Mouse (Mus musculus) hindbrain, embryonic 10.5 days (tissue): ENCODE results near the gene Nudc. TPM values are rescaled to one million over a fixed set of nuclear protein-coding genes. Genes with fewer than 3 reads are reported as not detected.

Source experiments
- DNase-seq: peaks from one replicate; pipeline ENCODE4 v3.0.0-alpha.2; 2017; ENCODE audit warnings: low spot score
- H3K27ac ChIP-seq: fragments of 300-500 bp; sonication (generic); 2 replicates; pipeline ENCODE4 v1.5.1; 2016; ENCODE audit warnings: mild to moderate bottlenecking, moderate library complexity
- H3K27me3 ChIP-seq: fragments of 300-500 bp; sonication (generic); 2 replicates; pipeline ENCODE4 v1.6.1; 2016; ENCODE audit warnings: mild to moderate bottlenecking; ENCODE audit not compliant: poor library complexity, insufficient read depth, severe bottlenecking
- H3K36me3 ChIP-seq: fragments of 300-500 bp; sonication (generic); 2 replicates; pipeline ENCODE4 v1.6.1; 2016; ENCODE audit warnings: mild to moderate bottlenecking, moderate library complexity
- H3K4me1 ChIP-seq: fragments of 300-500 bp; sonication (generic); replicated peaks from 2 replicates; pipeline ENCODE4 v1.6.1; 2016; ENCODE audit warnings: mild to moderate bottlenecking
- H3K4me3 ChIP-seq: fragments of 300-500 bp; sonication (generic); 2 replicates; pipeline ENCODE4 v1.5.1; 2016; ENCODE audit warnings: mild to moderate bottlenecking, moderate library complexity
- H3K9me3 ChIP-seq: fragments of 300-500 bp; sonication (generic); 2 replicates; pipeline ENCODE4 v1.6.1; 2016; ENCODE audit warnings: mild to moderate bottlenecking, moderate library complexity
- WGBS: fragments of 180-500 bp; shearing (Covaris S2); methylation state at CpG from one replicate; pipeline ENCODE4 v1.1.7; 2016; 5-methylcytosine and 5-hydroxymethylcytosine counted together
- polyA plus RNA-seq: library from polyadenylated mRNA; unstranded; fragments of >200 nt; fragmentation: Nextera tagmentation; extraction: Ambion mirVana; gene quantifications from 2 replicates; pipeline ENCODE4 v1.2.1, GENCODE M21; 2016

Gene Nudc
- polyA plus RNA-seq: 438 and 476 TPM in 2 replicates

- Histone ChIP-seq H3K27me3 (no peaks in the 10 kb centered on the region), H3K9me3 (no peaks in the 10 kb centered on the region), H3K27ac (peak within 1 kb of the TSS; percentile 94), H3K4me3 (peak within 1 kb of the TSS; percentile 95), H3K4me1 (peaks cover 23% of the 10 kb centered on the region), H3K36me3 (peaks cover 38% of the 10 kb centered on the region)
- WGBS: under 1% methylated on average over 77 of the region's 77 CpGs
- DNase-seq: peak; percentile 96
Measured at GRCm38 (mm10) chr4:133545272-133546231, at the start of gene Nudc. Gene Nudc, minus strand, starts transcription at chr4:133545996.

GRCm38 (mm10) chr4:133595538-133595937, 49.7 kb upstream of the Nudc start:
- no peak for DNase-seq
- WGBS: 72% methylated on average over 7 of the region's 7 CpGs
- Histone ChIP-seq H3K4me3 (no peak overlapping the region), H3K36me3 (peaks cover 29% of the 10 kb centered on the region), H3K4me1 (peaks cover 24% of the 10 kb centered on the region), H3K9me3 (no peaks in the 10 kb centered on the region), H3K27ac (no peak overlapping the region; the same call in 1 of the 2 replicates), H3K27me3 (peaks cover 37% of the 10 kb centered on the region)

- no peaks in the 10 kb centered on the region for H3K9me3 ChIP-seq
- no peak overlapping the region for H3K27ac ChIP-seq
- 34% methylated on average over 7 of the region's 7 CpGs for WGBS
- H3K27me3 ChIP-seq: peaks cover 8% of the 10 kb centered on the region; the same call in 1 of the 2 replicates
- H3K4me1 ChIP-seq: peaks cover 11% of the 10 kb centered on the region
- H3K4me3 ChIP-seq: no peak overlapping the region
- peaks cover 59% of the 10 kb centered on the region for H3K36me3 ChIP-seq
- peak; percentile 83 for DNase-seq
Measured at GRCm38 (mm10) chr4:133592570-133592969, 46.8 kb upstream of the Nudc start.

- H3K9me3 ChIP-seq: no peaks in the 10 kb centered on the region
- H3K4me1 ChIP-seq: peaks cover 33% of the 10 kb centered on the region
- H3K27me3 ChIP-seq: no peaks in the 10 kb centered on the region
- WGBS: 2% methylated on average over 65 of the region's 65 CpGs
- peak within 1 kb of the TSS; percentile 86 for H3K27ac ChIP-seq
- H3K36me3 ChIP-seq: peaks cover 79% of the 10 kb centered on the region
- DNase-seq: peak; percentile 81
- H3K4me3 ChIP-seq: peak within 1 kb of the TSS; percentile 88
Measured at GRCm38 (mm10) chr4:133584059-133584951, 38.5 kb upstream of the Nudc start, which contains the start of gene Gpn2. Gene Gpn2, plus strand, starts transcription at chr4:133584362.

GRCm38 (mm10) chr4:133583690-133584058, 37.9 kb upstream of the Nudc start:
- Histone ChIP-seq H3K4me1 (peaks cover 33% of the 10 kb centered on the region), H3K36me3 (peaks cover 79% of the 10 kb centered on the region), H3K27me3 (no peaks in the 10 kb centered on the region), H3K9me3 (no peaks in the 10 kb centered on the region), H3K27ac (peak overlapping the region; percentile 86), H3K4me3 (peak overlapping the region; percentile 88)
- 59% methylated on average over 6 of the region's 6 CpGs for WGBS
- no peak for DNase-seq

- DNase-seq: no peak
- whole genome bisulfite sequencing: 74% methylated on average over 12 of the region's 12 CpGs
- no peak overlapping the region for H3K27ac ChIP-seq
- no peaks in the 10 kb centered on the region for H3K27me3 ChIP-seq
- no peaks in the 10 kb centered on the region for H3K9me3 ChIP-seq
- H3K36me3 ChIP-seq: peaks cover 54% of the 10 kb centered on the region
- H3K4me3 ChIP-seq: no peak overlapping the region
- peaks cover 22% of the 10 kb centered on the region for H3K4me1 ChIP-seq
Measured at GRCm38 (mm10) chr4:133577983-133578382, 32.2 kb upstream of the Nudc start.

DNA sequence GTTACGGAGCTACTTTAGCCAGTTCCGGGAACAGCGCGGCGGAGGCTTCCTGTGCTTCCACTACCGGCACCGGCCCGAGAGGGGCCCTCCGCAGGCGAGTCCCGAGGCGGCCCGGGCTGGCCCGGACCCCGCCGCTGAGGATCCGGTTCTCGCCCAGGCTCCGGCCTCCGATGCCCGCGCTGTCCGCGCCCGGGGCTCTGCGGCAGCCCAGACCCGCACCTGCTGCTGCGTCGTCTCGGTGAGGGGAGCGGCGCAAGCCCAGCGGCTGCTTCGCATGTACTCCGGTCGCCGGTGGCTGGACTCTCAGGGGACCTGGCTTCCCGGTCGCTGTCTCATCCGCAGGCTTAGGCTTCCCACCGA, 29.0 kb upstream of the Nudc start:
- no peaks in the 10 kb centered on the region for H3K27me3 ChIP-seq
- H3K27ac ChIP-seq: peak overlapping the region; percentile 93
- H3K4me3 ChIP-seq: peak overlapping the region; percentile 100
- H3K9me3 ChIP-seq: no peaks in the 10 kb centered on the region
- H3K36me3 ChIP-seq: peaks cover 23% of the 10 kb centered on the region
- no peak for DNase-seq
- H3K4me1 ChIP-seq: peaks cover 23% of the 10 kb centered on the region
- WGBS: under 1% methylated on average over 41 of the region's 41 CpGs

DNA sequence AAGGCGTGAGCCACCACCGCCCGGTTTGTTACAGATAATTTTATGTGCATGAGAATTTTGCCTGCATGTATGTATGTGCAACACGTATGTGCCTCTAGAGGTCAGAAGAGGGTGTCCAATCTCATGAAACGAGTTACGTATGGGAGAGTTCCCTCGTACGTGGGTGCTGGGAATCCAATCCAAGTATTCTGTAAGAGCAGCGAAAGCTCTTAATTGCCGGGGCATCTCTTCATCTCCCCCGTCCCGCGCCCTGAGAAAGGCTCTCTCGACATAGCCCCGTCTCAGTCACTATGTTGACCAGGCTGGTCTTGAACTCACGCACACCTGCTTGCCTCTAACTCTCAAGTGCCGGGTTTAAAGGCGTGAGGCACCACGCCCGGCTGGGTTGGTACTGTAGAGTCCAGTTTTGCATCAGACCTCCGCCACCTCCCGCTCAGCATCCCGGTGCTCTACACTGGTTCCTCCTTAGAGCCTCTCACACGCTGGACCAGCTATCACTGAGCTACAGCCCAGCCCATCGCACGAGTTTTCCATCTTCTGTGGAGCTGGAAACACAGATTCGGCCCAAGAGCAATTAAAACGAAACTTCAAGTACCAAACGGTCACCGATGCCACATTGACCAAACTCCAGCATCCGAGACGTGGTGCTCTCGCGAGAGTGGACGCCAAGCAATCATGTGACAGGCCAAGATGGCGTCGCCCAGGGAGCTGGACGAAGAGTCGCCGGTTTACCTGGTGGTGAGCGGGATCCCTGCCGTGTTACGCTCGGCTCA, 28.5 kb upstream of the Nudc start, which contains the start of gene Gpatch3:
Gene Gpatch3, plus strand, starts transcription at position 676 of the 773 bp plus-strand sequence.
- H3K27ac ChIP-seq: peak within 1 kb of the TSS; percentile 93
- H3K36me3 ChIP-seq: peaks cover 17% of the 10 kb centered on the region
- H3K9me3 ChIP-seq: no peaks in the 10 kb centered on the region
- whole genome bisulfite sequencing: 6% methylated on average over 44 of the region's 44 CpGs
- H3K27me3 ChIP-seq: no peaks in the 10 kb centered on the region
- peak; percentile 92 for DNase-seq
- H3K4me1 ChIP-seq: peaks cover 23% of the 10 kb centered on the region
- H3K4me3 ChIP-seq: peak within 1 kb of the TSS; percentile 100

DNA sequence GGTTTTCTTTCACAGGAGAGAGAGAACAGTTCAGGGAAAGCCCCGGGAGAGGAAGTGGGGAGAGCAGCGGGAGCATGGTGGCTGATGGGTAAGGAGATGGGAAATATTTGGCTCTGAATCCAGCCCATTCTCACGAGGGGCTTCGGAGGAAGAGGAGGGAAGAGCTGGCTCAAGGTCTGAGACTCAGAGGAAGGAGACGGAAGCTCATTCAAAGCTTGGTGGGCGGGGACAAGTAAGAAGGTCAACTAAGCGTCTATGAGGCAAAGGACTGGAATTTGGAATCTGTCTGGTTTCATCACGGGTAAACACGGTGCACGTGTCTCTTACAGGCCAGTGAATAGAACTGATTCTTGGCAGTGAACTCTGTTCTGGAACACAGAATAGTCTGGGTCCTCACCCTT, 24.3 kb upstream of the Nudc start:
- Histone ChIP-seq H3K27me3 (no peaks in the 10 kb centered on the region), H3K4me1 (peaks cover 13% of the 10 kb centered on the region), H3K36me3 (no peaks in the 10 kb centered on the region), H3K4me3 (no peak overlapping the region), H3K27ac (no peak overlapping the region), H3K9me3 (no peaks in the 10 kb centered on the region)
- WGBS: 60% methylated on average over 10 of the region's 10 CpGs
- no peak for DNase-seq

DNA sequence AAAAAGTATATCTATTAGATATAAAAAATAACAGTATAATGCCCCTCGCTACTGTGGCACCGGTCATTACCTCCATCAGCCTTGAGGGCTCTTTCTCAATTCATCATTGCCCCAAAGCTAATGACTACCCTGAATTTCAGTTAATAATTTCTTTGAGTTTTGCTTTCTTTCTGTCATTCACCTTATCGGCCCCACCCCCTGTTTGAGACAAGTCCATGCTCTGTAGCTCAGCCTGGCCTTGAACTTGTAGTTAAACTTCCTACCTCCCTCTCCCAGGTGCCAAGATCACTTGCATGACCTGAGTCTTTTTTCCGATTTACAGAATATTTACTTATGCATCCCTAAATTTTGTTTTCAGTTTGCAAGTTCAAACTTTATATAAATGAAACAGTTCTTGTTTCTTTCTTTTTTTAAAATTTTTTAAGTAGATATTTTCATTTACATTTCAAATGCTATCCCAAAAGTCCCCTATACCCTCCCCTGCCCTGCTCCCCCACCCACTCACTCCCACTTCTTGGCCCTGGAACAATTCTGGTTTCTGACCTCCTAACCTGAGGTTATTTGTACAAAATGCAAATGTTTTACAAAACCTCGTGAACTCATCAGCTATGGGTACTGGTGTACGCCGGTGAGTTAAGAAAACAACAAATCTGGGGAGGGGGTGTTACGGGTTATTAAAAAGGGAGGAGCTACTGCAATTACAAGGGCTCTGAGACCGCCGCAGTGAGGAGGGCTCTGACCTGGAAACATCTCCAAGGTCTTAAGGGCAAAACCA, 23.7 kb upstream of the Nudc start:
- 77% methylated on average over 10 of the region's 10 CpGs for WGBS
- peaks cover 9% of the 10 kb centered on the region for H3K4me1 ChIP-seq
- H3K27me3 ChIP-seq: no peaks in the 10 kb centered on the region

DNA sequence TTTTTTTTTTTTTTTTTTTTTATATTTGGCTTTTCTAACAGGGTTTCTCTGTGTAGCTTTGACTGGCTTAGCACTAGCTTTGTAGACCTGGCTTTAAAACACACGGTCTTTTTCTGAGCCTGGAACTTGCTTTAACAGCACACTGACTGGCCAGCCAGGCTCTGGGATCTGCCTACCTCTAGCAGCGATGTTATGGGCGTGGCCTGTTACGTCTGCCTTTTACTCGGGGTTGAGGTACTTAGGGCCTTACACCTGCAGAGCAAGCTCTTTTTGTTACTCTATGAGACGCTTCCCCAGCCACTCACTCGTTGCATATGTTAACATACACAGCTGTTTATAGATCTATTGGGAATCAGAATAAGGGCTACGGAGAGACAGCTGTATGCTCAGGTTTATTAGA, 21.5 kb upstream of the Nudc start:
- no peak overlapping the region for H3K27ac ChIP-seq
- H3K4me1 ChIP-seq: peaks cover 3% of the 10 kb centered on the region; the same call in 1 of the 2 replicates
- H3K27me3 ChIP-seq: no peaks in the 10 kb centered on the region
- no peak overlapping the region for H3K4me3 ChIP-seq
- H3K36me3 ChIP-seq: no peaks in the 10 kb centered on the region
- WGBS: 26% methylated on average over 8 of the region's 8 CpGs
- DNase-seq: no peak
- H3K9me3 ChIP-seq: peaks cover 7% of the 10 kb centered on the region; the same call in 1 of the 2 replicates

More for the DNA sequence above, 23.7 kb upstream of the Nudc start:
- no peaks in the 10 kb centered on the region for H3K36me3 ChIP-seq
- DNase-seq: no peak
- peaks cover 1% of the 10 kb centered on the region; the same call in 1 of the 2 replicates for H3K9me3 ChIP-seq
- no peak overlapping the region for H3K4me3 ChIP-seq
- no peak overlapping the region for H3K27ac ChIP-seq
